Mouse (Mus musculus) olfactory bulb, adult 2 months (tissue): ENCODE results near the gene Zfp955a.
"Not testable (repeated sequence)": the region's sequence is repeated elsewhere in the genome, so short reads cannot be mapped to it uniquely, and the experiment has no call there.

Source experiments
- CTCF ChIP-seq: fragments of 200-500 bp; IDR thresholded peaks from 2 replicates; pipeline ENCODE4 v1.5.1; 2012; ENCODE audit warnings: low read depth, mild to moderate bottlenecking, low read length, moderate library complexity; ENCODE audit not compliant: insufficient read depth
- POLR2A ChIP-seq: fragments of 200-500 bp; IDR thresholded peaks from 2 replicates; pipeline ENCODE4 v1.6.1; 2012; ENCODE audit warnings: mild to moderate bottlenecking, low read depth, low read length, moderate library complexity; ENCODE audit not compliant: insufficient read depth

- TF ChIP-seq CTCF, POLR2A: not testable (repeated sequence)
Measured at GRCm38 (mm10) chr17:33236646-33237045, 18.3 kb downstream of the Zfp955a start.
